Mouse (Mus musculus): ENCODE data around the gene Tnfrsf13c.

The Tnfrsf13c gene

DNA sequence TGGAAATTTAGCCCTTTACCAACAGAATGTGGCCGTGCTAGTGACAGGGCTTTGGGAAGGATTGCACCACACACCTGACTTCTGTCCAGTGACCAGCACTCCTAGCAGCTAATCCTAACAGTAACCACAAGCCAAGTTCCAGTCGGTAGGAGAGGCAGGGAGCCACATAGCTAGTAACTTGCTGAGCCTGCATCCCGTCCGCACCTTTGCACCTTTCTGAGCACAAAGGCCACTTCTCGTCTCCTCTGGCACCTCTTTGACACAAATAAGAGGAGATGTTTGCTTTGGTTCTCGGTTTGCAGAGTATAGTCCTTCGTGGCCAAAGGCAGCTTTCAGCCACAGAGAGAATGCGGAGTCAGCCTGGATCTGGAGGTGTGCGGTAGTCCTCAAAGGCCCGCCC, 39.5 kb downstream of the Tnfrsf13c start:
- no peak for DNase-seq (ENCODE audit: low read depth in 2 of 2, low spot score in 2 of 2)

DNA sequence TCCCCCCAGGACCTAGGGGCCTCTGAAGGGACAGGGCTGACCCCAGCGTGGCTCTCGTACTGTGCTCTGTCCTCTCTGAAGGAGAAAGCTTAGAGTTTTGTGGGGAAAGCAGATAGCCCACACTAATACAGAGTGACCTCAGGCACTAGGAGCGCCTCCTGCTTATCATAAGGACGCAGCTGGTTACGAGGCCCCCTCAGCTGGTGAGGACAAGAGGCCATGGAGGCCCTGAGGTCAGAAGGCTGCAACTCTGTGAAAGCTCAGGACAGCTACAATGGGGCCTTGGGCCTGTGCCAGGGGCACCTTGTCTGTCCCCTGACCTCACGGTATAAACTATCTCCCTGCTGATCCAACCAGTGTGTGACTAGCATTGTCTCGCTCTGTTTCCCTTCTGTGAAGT, 40.0 kb downstream of the Tnfrsf13c start:
- no peak for DNase-seq (ENCODE audit: low read depth in 2 of 2, low spot score in 2 of 2)

DNA sequence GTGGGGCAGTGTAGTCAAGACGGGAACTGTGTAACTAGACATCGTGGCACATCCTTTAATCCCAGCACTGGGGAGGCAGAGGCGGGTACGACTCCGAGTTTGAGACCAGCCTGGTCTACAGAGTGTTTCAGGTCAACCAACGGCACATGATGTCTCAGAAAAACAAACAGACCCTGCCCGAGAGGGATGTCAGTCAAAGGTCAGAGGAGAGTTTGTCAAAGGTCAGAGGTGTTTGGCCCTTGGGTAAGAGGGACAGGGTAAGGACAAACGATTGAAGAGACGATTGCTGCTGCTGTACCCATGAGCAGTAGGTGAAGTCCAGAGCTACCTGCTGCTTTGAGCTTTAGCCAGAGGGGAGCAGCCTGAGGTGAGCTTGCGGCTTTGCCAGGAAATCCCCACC, 40.6 kb downstream of the Tnfrsf13c start:
- DNase-seq (ENCODE audit: low read depth in 2 of 2, low spot score in 2 of 2), result no peak

DNA sequence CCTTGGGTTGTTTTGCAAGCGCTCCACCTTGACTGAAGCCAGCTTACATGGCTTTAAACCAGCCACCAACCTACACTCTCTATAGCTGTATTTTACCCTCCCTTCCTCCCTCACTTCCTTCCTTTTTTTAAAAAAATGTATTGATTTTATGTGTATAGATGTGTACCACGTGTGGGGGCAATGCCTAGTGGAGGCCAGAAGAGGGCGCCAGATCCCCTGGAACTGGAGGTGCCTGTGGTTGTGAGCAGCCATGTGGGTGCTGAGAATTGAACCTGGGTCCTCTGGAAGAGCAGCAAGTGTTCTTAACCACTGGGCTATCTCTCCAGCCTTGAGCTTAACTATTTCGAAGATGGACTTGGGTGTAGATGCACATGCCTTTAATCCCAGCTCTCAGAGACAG, 41.9 kb downstream of the Tnfrsf13c start:
- no peak for DNase-seq (ENCODE audit: low read depth in 2 of 2, low spot score in 2 of 2)

DNA sequence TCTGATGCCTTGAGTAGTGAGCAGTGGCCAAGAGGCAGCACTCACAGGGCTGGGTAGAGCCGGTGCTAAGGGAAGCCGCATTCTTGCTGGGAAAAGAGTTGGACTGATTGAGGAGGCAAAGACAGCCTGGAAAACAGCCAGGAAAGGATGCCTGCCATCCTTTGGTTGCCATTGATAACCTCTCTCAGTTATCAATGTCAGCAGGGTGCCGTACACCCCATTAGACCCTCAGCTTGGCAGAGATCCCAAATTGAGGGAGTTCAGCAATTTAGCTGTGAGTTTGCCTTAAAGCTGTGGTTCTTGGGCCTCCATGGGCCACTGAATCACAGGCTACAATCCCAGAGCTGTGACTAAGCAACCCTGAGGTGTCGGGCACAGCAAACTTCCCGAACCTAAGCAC, 43.0 kb downstream of the Tnfrsf13c start:
- DNase-seq (ENCODE audit: low read depth in 2 of 2, low spot score in 2 of 2), result no peak

DNA sequence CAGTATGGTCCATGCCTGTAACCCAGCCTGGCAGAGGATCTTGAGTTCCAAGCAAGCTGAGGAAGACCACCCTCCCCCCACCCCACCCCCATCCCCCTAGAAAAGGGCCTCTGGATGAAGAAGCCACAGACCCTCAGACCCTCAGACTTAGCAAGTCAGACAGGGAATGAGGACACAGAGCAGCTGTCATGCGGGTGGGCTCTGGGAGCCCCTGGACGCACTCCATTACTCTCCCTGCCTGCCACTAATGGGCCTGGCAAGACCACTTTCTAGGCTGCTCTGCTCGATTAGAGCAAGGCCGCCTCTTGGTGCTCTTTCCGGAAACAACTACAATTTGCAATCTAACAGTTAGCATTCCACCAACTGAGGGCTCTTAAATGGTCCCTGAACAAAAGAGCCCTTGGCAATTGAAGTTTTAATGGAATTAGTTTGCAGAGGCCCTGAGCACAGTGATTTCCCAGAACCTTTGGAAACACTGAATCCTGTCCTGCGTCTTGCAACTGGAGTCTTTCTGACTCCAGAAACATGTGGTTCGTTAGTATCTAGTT, 46.4 kb downstream of the Tnfrsf13c start:
- DNase-seq (ENCODE audit: low read depth in 2 of 2, low spot score in 2 of 2), result no peak

DNA sequence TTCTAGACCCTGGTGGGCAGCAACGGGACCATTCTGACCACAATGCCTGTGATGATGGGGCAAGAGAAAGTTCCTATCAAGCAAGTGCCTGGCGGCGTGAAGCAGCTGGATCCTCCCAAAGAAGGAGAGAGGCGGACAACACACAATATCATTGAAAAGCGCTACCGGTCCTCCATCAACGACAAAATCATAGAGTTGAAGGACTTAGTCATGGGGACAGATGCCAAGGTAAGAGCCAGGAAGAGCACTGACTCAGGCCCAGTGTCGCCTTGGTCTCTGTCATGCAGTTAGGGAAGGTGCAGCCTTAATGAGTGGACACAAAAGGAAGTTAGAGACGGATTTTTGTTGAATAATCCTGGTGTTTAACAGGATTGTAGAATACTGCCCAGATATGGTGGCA, 49.1 kb downstream of the Tnfrsf13c start:
- DNase-seq (ENCODE audit: low read depth in 2 of 2, low spot score in 2 of 2), result no peak

DNA sequence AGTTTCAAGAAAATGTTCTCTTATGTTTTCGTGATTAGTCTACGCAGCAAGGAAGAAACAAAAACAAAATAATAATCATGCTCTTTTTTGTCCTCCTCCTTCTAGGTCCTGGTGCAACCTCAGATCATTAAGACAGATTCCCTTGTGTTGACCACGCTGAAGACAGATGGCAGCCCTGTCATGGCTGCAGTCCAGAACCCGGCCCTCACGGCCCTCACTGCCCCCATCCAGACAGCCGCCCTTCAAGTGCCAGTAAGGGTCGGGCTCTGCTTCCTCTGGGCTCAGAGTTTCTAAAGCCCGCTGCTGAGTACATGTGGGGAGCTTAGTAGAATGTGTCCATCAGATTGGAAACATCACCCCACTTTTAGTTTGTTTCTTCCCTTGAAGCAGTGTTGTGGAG, 51.5 kb downstream of the Tnfrsf13c start:
- no peak for DNase-seq (ENCODE audit: low read depth in 2 of 2, low spot score in 2 of 2)
